Mouse (Mus musculus): ENCODE results near the gene Slc22a17. TPM values are rescaled to one million over a fixed set of nuclear protein-coding genes. Genes with fewer than 3 reads are reported as not detected.
"Not testable (repeated sequence)": the region's sequence is repeated elsewhere in the genome, so short reads cannot be mapped to it uniquely, and the experiment has no call there.

Gene Slc22a17
- polyA plus RNA-seq, 1 experiment from 2014 or later: 153 TPM

DNA sequence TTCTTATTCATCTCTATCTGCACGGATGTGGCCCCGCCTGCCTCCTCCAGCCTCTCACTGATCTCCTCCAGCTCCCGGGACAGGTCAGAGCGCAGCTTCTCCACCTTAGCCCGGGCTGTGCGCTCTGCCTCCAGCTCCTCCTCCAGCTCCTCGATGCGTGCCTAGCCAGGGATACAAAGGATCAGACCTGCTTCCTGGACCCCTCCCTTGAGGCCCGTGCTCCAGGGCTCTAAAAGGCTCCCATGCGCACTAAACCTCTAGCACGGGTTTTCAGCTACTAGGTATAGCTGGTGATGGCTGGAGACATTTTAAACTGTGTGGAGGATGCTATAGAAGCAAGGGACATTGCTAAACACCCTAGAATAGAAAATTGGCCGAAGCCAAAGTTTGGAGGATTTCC is 37.6 kb upstream of the Slc22a17 start:
- Histone ChIP-seq H3K36me3 (no peaks in the 10 kb centered on the region), H3K9ac (no peak overlapping the region), H3K27me3 (no peaks in the 10 kb centered on the region), H3K9me3 (no peaks in the 10 kb centered on the region), H3K4me1 (replicated peaks) (no peaks in the 10 kb centered on the region), H3K27ac (replicated peaks) (no peak overlapping the region), H3K4me3 (no peak overlapping the region), H3K4me2 (no peak overlapping the region)
- no peak for ATAC-seq (ENCODE audit: low read depth)
- 64% methylated on average over 12 of the region's 12 CpGs for WGBS

DNA sequence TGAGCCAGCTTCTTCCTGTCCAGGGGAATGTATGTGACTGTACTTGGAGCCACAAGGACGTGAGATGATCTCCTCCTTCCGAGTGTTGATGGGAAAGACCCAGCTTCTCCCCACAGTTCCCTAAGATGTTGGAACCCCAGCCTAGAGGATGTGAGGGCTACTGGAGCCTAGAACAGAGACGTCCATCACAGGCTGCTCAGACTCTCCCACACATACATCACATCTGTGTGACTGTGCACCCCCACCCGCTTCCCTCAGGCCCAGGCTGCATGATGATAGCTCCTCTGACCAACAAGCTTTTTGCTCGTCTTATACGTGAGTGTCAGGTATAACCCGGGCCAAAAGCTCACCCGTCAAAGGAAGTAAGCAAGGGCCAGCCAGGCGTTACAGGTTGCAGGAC is 35.8 kb upstream of the Slc22a17 start:
- no peak overlapping the region for H3K4me3 ChIP-seq
- H3K9me3 ChIP-seq: no peaks in the 10 kb centered on the region
- no peaks in the 10 kb centered on the region for H3K36me3 ChIP-seq
- no peak overlapping the region for H3K9ac ChIP-seq
- H3K4me2 ChIP-seq: no peak overlapping the region
- no peak for ATAC-seq (ENCODE audit: low read depth)
- H3K27me3 ChIP-seq: no peaks in the 10 kb centered on the region
- no peaks in the 10 kb centered on the region for H3K4me1 ChIP-seq (replicated peaks)
- no peak overlapping the region for H3K27ac ChIP-seq (replicated peaks)
- WGBS: 89% methylated on average over 9 of the region's 9 CpGs

DNA sequence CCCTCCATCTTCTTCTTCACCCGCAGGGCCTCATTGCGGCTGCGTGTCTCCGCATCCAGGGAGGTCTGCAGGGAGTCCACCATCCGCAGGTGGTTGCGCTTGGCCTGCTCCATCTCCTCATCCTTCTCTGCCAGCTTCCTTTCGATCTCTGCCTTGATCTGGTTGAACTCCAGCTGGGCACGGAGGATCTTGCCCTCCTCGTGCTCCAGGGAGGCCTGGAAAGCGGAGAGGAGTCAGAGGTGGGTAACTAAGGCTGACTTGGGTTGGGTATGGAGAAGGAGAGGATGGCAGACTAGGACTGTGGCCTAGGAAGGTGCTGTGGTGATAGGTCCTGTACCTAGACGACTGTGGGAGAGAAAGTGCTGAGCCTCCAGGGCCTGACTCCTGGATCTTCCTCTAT is 34.1 kb upstream of the Slc22a17 start:
- ATAC-seq (ENCODE audit: low read depth); H3K4me2 ChIP-seq; H3K9ac ChIP-seq; H3K4me1 ChIP-seq (replicated peaks); H3K4me3 ChIP-seq; H3K9me3 ChIP-seq; H3K27me3 ChIP-seq; H3K27ac ChIP-seq (replicated peaks); H3K36me3 ChIP-seq: not testable (repeated sequence)
- WGBS: 90% methylated on average over 11 of the region's 11 CpGs

DNA sequence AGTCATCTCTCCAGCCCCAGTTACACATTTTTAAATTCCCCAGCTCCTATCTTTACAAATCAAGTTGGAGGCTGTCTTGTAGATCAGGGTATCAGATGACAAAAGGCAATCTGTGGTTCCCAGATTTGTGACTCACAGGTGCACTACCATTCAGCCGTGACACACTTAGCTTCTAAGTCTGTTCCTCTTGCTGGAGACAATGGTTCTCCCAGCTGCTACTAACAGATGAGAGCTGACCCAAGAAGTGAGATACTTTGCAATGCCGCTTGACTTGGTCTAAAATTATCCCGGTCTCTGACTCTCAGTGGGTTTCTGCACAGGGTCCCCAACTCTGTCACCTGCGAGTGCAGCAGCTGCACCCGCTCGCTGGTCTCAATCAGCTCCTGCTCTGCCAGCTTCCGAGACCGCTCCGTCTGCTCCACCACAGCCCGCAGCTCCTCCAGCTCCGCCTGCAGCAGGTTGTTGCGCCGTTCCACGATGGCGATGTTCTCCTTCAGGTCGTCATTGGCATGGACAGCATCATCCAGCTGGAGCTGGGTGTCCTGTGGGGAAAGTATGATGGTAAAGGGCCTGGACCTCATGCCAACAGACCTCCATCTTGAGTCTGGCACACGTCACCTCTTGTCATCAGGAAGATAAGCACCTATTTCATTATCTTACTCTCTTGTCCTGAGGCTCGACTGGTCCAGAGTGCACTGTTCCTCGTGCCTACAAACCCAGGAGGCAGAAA is 33.2 kb upstream of the Slc22a17 start:
- no peaks in the 10 kb centered on the region for H3K27me3 ChIP-seq
- H3K27ac ChIP-seq (replicated peaks): no peak overlapping the region
- H3K9ac ChIP-seq: no peak overlapping the region
- no peaks in the 10 kb centered on the region for H3K4me1 ChIP-seq (replicated peaks)
- H3K4me3 ChIP-seq: no peak overlapping the region
- 87% methylated on average over 19 of the region's 19 CpGs for WGBS
- ATAC-seq (ENCODE audit: low read depth): no peak
- H3K36me3 ChIP-seq: no peaks in the 10 kb centered on the region
- H3K4me2 ChIP-seq: no peak overlapping the region
- H3K9me3 ChIP-seq: no peaks in the 10 kb centered on the region

DNA sequence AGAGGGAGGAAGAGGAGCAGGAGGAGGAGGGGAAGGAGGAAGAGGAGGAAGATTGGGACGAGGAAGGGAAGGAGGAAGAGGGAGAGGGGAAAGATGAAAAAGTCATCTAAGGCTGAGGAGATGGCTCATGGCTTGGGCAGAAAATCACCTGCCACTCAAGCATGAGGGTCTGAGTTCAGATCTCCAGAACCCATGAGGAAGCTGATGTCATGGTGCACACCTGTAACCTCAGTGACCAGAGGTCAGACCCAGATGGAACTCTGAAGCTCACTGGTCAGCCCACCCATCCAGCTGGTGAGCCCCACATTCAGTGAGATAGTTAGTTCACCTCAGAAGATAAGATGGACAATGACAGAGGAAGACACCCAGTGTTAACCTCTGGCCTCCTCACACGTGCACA is 32.0 kb upstream of the Slc22a17 start:
- Histone ChIP-seq H3K4me2 (no peak overlapping the region), H3K4me3 (no peak overlapping the region)
- no peak for ATAC-seq (ENCODE audit: low read depth)

DNA sequence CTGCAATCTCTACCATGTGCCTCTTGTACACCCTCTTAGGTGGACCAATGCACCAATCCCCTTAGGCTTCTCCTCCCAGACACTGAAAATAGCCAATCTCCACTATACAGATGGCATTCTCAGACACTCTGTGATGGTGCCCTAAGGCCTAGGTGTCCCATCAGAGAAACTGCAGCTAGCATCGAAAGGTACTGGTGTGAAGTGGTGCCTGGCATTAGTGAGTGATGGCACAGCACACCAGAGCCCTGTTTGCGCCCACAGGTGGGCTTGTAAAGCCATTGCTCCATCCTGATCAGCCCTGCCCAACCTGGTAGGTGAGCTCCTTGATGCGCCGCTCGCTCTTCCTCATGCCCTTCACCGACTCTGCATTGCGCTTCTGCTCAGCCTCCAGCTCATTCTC is 31.0 kb upstream of the Slc22a17 start:
- ATAC-seq (ENCODE audit: low read depth): no peak
- Histone ChIP-seq H3K4me2 (no peak overlapping the region), H3K4me3 (no peak overlapping the region), H3K27me3 (no peaks in the 10 kb centered on the region), H3K36me3 (no peaks in the 10 kb centered on the region), H3K27ac (replicated peaks) (no peak overlapping the region), H3K4me1 (replicated peaks) (no peaks in the 10 kb centered on the region), H3K9me3 (no peaks in the 10 kb centered on the region), H3K9ac (no peak overlapping the region)
- WGBS: 93% methylated on average over 7 of the region's 7 CpGs

More for the DNA sequence above, 32.0 kb upstream of the Slc22a17 start:
- Histone ChIP-seq H3K36me3 (no peaks in the 10 kb centered on the region), H3K9ac (no peak overlapping the region), H3K27ac (replicated peaks) (no peak overlapping the region), H3K9me3 (no peaks in the 10 kb centered on the region), H3K27me3 (no peaks in the 10 kb centered on the region), H3K4me1 (replicated peaks) (no peaks in the 10 kb centered on the region)
- WGBS: 76% methylated on average over 2 of the region's 2 CpGs

DNA sequence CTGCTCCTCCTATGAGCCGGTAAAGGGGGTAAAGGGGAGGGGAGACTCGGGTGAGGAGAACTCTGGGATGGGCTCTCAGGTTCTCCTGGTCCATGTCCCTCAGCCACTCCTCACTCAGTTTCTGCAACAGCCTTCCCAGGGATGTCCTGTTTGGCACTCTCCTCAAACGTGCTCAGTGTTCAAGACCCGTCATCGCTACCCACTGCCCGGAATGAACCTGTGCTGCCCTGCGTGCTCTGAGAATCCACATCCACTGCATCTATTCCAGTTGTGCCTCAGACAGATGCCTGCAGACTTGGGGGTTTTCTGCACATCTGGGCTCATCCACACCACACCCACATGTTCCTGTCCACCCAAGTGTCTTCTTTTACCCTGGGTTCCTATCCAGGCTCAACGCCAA is 29.5 kb upstream of the Slc22a17 start:
- no peak for ATAC-seq (ENCODE audit: low read depth)
- H3K27me3 ChIP-seq: no peaks in the 10 kb centered on the region
- no peaks in the 10 kb centered on the region for H3K36me3 ChIP-seq
- H3K4me2 ChIP-seq: no peak overlapping the region
- no peak overlapping the region for H3K4me3 ChIP-seq
- no peaks in the 10 kb centered on the region for H3K4me1 ChIP-seq (replicated peaks)
- H3K9ac ChIP-seq: no peak overlapping the region
- WGBS: 90% methylated on average over 8 of the region's 8 CpGs
- H3K27ac ChIP-seq (replicated peaks): no peak overlapping the region
- no peaks in the 10 kb centered on the region for H3K9me3 ChIP-seq

DNA sequence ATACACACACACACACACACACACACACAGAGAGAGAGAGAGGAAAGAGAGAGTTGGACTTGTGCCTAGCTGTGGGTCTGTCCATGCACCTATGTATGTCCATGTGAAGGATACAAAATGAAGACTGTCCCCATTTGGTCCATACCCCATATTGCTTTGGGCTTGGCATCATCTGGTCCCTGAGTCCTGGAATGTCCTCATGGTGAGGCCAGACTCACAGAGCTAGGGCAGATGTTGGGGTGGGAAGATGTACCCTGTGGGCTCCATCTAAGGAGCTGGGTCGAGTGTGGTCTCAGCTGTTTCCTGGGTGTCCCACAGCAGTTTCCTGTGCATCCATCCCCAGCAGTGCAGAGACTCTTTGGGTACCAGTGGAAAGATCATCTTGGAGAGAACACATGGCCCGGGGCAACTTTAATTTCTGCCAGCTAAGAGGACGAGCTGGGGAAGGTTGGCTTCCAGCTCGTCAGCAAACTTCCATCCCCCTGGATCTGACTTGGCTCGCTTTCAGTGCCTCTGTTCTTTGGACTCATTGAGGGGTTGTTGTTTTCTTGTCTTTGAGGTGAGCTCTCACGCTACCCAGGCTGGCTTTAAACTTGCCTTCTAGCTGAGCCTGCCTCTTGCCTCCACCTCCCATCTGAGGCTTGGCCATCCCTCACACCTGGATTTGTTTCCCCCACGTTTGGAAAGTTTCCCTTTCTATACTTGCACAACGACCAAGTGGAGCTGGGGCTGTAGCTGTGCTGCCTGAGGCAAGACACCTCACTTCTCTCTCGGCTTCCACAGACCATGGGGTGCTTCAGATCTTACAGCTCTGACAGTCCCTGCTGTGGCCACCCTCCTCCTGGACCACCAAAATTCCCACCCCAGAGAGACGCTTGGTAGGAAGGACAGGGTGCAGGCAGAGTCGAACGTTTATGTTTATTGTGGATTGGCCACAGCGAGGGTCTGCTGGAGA is 28.4 kb upstream of the Slc22a17 start:
- no peaks in the 10 kb centered on the region for H3K36me3 ChIP-seq
- H3K27me3 ChIP-seq: no peaks in the 10 kb centered on the region
- no peak overlapping the region for H3K9ac ChIP-seq
- 62% methylated on average over 13 of the region's 13 CpGs for WGBS
- no peaks in the 10 kb centered on the region for H3K9me3 ChIP-seq
- H3K27ac ChIP-seq (replicated peaks): no peak overlapping the region
- ATAC-seq (ENCODE audit: low read depth): no peak
- peaks cover 6% of the 10 kb centered on the region for H3K4me1 ChIP-seq (replicated peaks)
- no peak overlapping the region for H3K4me3 ChIP-seq
- no peak overlapping the region for H3K4me2 ChIP-seq

DNA sequence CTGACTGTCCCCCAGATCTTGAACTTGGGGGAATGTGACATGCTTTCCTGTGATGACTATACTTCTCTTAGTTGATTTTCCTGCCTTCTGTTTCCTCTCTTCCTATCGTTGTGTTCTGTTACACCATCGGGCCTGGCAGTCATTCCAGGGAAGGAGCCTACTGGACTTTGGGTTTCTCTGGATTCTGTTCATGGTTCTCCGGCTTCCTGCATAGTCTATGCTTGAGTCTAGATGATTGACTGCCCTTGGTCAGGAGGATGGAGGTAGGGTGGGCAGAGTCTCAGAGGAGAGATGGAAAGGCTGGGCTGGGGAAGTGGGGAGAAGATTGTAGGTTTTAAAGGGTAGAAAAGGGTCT is 27.2 kb upstream of the Slc22a17 start:
- no peak for ATAC-seq (ENCODE audit: low read depth)
- Histone ChIP-seq H3K4me2 (no peak overlapping the region), H3K27ac (replicated peaks) (no peak overlapping the region), H3K4me3 (no peak overlapping the region), H3K27me3 (no peaks in the 10 kb centered on the region), H3K36me3 (no peaks in the 10 kb centered on the region), H3K4me1 (replicated peaks) (peaks cover 17% of the 10 kb centered on the region), H3K9ac (no peak overlapping the region), H3K9me3 (no peaks in the 10 kb centered on the region)
- 82% methylated on average over 3 of the region's 3 CpGs for WGBS

DNA sequence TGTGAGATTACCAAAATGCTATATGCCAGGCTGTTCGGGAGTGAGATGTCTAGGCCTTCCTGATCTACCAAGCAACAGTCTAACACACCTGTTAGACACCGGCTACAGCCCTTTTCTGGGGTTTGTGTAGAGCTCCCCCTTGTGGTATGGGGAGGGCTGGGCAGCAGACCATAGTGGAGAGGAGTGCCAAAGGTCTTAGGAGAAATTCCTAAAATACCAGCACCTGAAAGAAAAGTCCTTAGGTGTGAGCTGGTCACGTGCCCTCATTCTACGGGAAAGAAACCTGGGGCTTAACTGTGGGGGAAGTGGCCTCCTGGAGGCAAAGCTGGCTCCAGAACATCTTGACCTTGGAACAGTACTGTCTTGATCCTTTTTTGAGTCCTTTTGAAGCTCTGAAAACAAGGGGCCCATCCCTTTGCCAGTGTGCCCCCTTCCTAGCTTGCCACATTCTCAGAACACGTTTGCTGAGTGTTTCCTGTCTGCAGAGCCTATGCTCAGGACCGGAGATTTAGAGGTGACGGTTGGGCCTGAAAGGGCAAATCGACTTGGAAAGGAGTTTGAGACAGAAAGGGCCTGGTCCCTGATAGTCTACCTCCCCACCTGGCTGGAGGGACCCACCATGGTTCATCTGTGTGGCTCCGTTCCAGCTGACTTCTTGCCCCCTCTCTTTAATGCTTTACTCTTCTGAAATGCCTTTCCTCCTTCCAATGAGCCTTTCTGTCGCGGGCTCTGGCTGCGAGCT is 26.7 kb upstream of the Slc22a17 start:
- ATAC-seq (ENCODE audit: low read depth): no peak

DNA sequence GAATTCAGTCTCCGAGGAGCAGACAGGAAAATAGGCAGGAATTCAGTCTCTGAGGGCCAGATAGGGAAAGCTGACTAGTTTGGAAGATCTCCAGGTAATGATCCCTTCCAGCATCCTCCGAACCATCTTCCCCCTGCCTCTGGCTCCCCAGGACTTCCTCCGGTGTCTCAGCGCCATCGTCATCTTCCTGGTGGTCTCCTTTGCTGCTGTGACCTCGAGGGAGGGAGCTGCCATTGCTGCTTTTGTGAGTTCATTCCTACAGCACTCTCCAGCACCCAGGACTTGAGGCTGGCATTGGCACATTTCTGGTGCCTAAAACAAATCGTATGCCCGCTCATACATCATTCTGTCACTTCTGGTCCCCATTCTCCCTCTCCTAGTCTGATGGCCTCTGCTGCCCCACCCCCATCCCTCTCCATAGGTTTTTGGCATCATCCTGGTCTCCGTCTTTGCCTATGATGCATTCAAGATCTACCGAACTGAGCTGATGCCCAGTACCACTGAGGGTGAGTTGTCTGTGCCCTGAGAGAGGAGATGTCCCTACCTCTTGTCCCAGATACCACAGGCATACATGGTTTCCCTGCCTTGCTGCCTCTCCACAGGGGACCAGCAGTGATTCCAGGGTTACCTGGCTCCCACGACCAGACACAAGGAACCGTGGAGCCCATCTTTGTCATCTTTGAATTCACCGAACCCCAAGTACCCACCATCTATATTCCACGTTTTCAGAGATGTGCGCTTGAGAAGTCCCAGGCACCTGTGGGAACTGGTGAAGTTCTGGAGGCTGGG is 25.7 kb upstream of the Slc22a17 start:
- Histone ChIP-seq H3K4me1 (replicated peaks) (peaks cover 17% of the 10 kb centered on the region), H3K27me3 (no peaks in the 10 kb centered on the region), H3K9ac (no peak overlapping the region), H3K27ac (replicated peaks) (no peak overlapping the region), H3K4me2 (no peak overlapping the region), H3K4me3 (no peak overlapping the region), H3K9me3 (no peaks in the 10 kb centered on the region), H3K36me3 (no peaks in the 10 kb centered on the region)
- no peak for ATAC-seq (ENCODE audit: low read depth)
- 80% methylated on average over 15 of the region's 15 CpGs for WGBS

More for the DNA sequence above, 26.7 kb upstream of the Slc22a17 start:
- Histone ChIP-seq H3K27ac (replicated peaks) (no peak overlapping the region), H3K9me3 (no peaks in the 10 kb centered on the region), H3K4me2 (no peak overlapping the region), H3K27me3 (no peaks in the 10 kb centered on the region), H3K4me3 (no peak overlapping the region), H3K4me1 (replicated peaks) (peaks cover 17% of the 10 kb centered on the region), H3K36me3 (no peaks in the 10 kb centered on the region), H3K9ac (no peak overlapping the region)
- 50% methylated on average over 12 of the region's 12 CpGs for WGBS

All from neural tube, embryonic 13.5 days (tissue).